Mouse (Mus musculus) embryonic fibroblast, embryonic 13.5 days (primary cell): Measurements from ENCODE around the gene Zscan2. TPM values are rescaled to one million over a fixed set of nuclear protein-coding genes. Genes with fewer than 3 reads are reported as not detected.

Source experiments
- H3K27ac ChIP-seq: 2 replicates; pipeline ENCODE4 v1.5.1; 2012; ENCODE audit warnings: low read length, control low read depth, inconsistent platforms; ENCODE audit not compliant: insufficient read depth
- H3K4me1 ChIP-seq: 2 replicates; pipeline ENCODE4 v1.6.1; 2011; ENCODE audit warnings: low read length; ENCODE audit not compliant: control insufficient read depth, insufficient read depth
- H3K4me3 ChIP-seq: 2 replicates; pipeline ENCODE4 v1.5.1; 2011; ENCODE audit warnings: mild to moderate bottlenecking, control low read depth, low read length; ENCODE audit not compliant: insufficient read depth
- CTCF ChIP-seq: IDR thresholded peaks from 2 replicates; pipeline ENCODE4 v1.5.1; 2011; ENCODE audit warnings: mild to moderate bottlenecking, control low read depth, low read length, moderate library complexity, borderline replicate concordance; ENCODE audit not compliant: insufficient read depth
- POLR2A ChIP-seq: IDR thresholded peaks from 2 replicates; pipeline ENCODE4 v1.6.1; 2011; ENCODE audit warnings: low read depth, mild to moderate bottlenecking, control low read depth, low read length, moderate library complexity
- polyA plus RNA-seq: library from polyadenylated mRNA; stranded (reverse); fragments of >200 nt; gene quantifications from 2 replicates; pipeline ENCODE4 v1.2.4, GENCODE M21; 2011; ENCODE audit warnings: low read depth; ENCODE audit not compliant: missing spikeins, insufficient read length

Zscan2 gene
- polyA plus RNA-seq, 1 experiment: 5.1 TPM

DNA sequence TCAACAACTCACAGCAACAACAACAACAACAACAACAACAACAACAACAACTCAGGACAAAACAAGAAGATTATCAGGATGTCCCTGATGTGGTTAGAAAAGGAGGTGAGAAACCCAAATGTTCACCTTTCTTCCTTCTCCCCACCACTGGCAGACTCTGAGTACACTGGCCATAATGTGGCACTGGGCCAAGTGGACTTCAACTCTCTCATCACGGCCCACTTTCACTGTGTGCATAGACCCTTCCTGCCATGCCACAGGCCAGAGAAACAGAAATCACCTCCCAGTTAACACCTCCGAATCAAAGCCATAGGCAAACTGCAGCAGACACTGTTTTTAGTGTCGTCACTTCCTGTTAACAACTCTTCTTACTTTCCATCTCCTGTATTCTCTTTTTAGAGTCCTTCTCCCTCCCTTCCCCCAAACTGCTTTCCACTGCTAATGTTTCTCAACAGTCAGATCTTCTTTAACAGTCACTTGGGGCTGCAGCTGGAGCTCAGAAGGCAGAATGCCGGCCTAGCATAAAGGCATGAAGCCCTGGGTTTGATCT, 57.3 kb downstream of the Zscan2 start:
- TF ChIP-seq POLR2A: no peak
- no peak for TF ChIP-seq CTCF
- H3K4me1 ChIP-seq: no peaks in the 10 kb centered on the region

DNA sequence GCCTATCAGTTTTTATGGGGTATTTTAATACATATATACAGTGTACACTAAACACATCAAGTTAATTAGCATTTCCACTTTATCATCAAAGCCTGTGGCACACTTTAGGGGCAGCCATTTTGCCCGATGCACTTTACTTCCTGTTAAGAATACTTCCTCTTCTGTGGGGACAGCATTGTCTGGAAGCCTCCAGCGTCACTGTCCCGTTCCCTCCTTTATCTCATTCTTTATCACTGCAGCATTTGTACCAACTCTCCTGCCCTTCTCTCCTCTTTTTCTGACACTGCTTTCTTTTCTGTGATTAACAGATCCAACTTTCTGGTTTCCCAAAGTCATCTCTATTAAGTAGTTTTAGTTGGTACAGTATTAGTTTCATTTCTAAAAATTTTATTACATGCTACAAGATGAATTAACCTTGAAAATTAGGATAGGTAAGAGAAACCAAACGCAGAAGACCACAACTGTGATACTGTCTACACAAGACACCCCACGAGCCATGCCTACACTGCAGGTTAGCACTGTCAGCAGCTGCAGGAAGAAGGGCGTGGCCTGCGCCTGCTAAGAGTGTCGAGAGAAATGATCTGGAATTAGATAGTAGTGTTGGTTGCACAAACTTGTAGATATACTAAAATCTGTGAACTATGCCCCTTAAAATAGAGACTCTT, 58.4 kb downstream of the Zscan2 start:
- H3K27ac ChIP-seq: no peak overlapping the region
- H3K4me1 ChIP-seq: no peaks in the 10 kb centered on the region
- TF ChIP-seq POLR2A: no peak
- no peak for TF ChIP-seq CTCF
- H3K4me3 ChIP-seq: no peak overlapping the region

More for the DNA sequence above, 57.3 kb downstream of the Zscan2 start:
- no peak overlapping the region for H3K4me3 ChIP-seq
- no peak overlapping the region for H3K27ac ChIP-seq

GRCm38 (mm10) chr7:80919647-80920008, 58.9 kb downstream of the Zscan2 start:
- TF ChIP-seq POLR2A: no peak
- no peak for TF ChIP-seq CTCF
- H3K4me1 ChIP-seq: no peaks in the 10 kb centered on the region
- no peak overlapping the region for H3K27ac ChIP-seq
- no peak overlapping the region for H3K4me3 ChIP-seq

DNA sequence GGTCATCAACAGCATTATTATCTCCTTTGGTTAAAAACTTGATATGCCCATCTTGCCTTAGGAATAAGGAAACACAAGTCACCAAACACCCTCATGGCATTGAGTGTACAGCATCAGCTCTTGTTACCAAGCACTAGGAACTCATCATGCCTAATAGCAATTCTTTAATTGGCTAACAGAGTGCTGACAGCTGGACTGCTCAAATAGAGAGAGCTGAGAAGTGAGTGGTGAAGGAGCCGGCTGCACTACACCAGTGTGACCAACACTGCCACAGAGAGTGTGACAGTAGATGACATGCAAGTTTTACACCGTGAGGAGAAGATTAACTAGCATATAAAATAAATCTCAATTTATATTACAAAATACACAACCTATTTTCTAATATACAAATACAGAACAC, 62.4 kb downstream of the Zscan2 start:
- Histone ChIP-seq H3K4me3 (no peak overlapping the region), H3K27ac (no peak overlapping the region), H3K4me1 (no peaks in the 10 kb centered on the region)
- TF ChIP-seq CTCF (no peak), POLR2A (no peak)

Other genes with a start within 250 kb of the Zscan2 start
- gene Crtc3, start 172.0 kb upstream of the Zscan2 start, polyA plus RNA-seq: 21.6 and 27.7 TPM in 2 replicates
- 206 and 311 TPM in 2 replicates for gene Iqgap1, start 34.9 kb upstream of the Zscan2 start, polyA plus RNA-seq
- gene Wdr73, start 40.3 kb downstream of the Zscan2 start, polyA plus RNA-seq: 9.3 and 13.0 TPM in 2 replicates
- gene Nmb, start 44.2 kb downstream of the Zscan2 start, polyA plus RNA-seq: 1.1 and 3.2 TPM in 2 replicates
- 177 and 182 TPM in 2 replicates for gene Sec11a, start 86.9 kb downstream of the Zscan2 start, polyA plus RNA-seq
- 20.1 and 26.5 TPM in 2 replicates for gene Zfp592, start 132.8 kb downstream of the Zscan2 start, polyA plus RNA-seq
- gene Alpk3, start 196.7 kb downstream of the Zscan2 start, polyA plus RNA-seq: 0.14 TPM in 1 of 2 replicates, not detected in the other